Mouse (Mus musculus) regulatory T cell (primary cell): ENCODE data around the gene Ift22.
"Not testable (repeated sequence)": the region's sequence is repeated elsewhere in the genome, so short reads cannot be mapped to it uniquely, and the experiment has no call there.

Experiments used
- in situ Hi-C: fragments of 300-600 bp; cut with MboI, MseI; formaldehyde crosslinking; loops from one replicate; pipeline ENCODE4 v1.15.1; 2025; ENCODE audit warnings: high pct_unique_total_duplicates

The Ift22 gene

GRCm38 (mm10) chr5:136905630-136906029, 2.3 kb upstream of the Ift22 start:
- in situ Hi-C loops, result no loop called here

GRCm38 (mm10) chr5:136907587-136907986, 363 bp upstream of the Ift22 start:
- in situ Hi-C loops, result no loop called here

GRCm38 (mm10) chr5:136914183-136914582, 6.2 kb downstream of the Ift22 start:
- in situ Hi-C loops, result loop anchor here (10.0 kb wide), 1 partner anchor 351 kb away; no protein-coding TSS in a partner anchor

- in situ Hi-C loops, result loop anchor here (10.0 kb wide), 1 partner anchor 347 kb away; no protein-coding TSS in a partner anchor
Measured at GRCm38 (mm10) chr5:136917613-136918242, 9.8 kb downstream of the Ift22 start.

- in situ Hi-C loops, result loop anchor here (10.0 kb wide), 1 partner anchor 346 kb away; no protein-coding TSS in a partner anchor
Measured at GRCm38 (mm10) chr5:136918655-136919472, 10.9 kb downstream of the Ift22 start.

- in situ Hi-C loops, result loop anchor here (10.0 kb wide), 3 partner anchors 55 to 345 kb away; partner anchors contain the start of gene Trim56
Measured at GRCm38 (mm10) chr5:136919546-136920301, 11.8 kb downstream of the Ift22 start.

GRCm38 (mm10) chr5:136922830-136923229, 14.9 kb downstream of the Ift22 start:
- in situ Hi-C loops, result loop anchor here (10.0 kb wide), 2 partner anchors 52 to 192 kb away; partner anchors contain the start of gene Trim56

GRCm38 (mm10) chr5:136923751-136924478, 16.0 kb downstream of the Ift22 start:
- in situ Hi-C loops, result loop anchor here (10.0 kb wide), 2 partner anchors 51 to 191 kb away; partner anchors contain the start of gene Trim56

- in situ Hi-C loops, result loop anchor here (10.0 kb wide), 2 partner anchors 46 to 186 kb away; partner anchors contain the start of gene Trim56
Measured at GRCm38 (mm10) chr5:136929073-136929472, 21.1 kb downstream of the Ift22 start.

GRCm38 (mm10) chr5:136931896-136932295, 23.9 kb downstream of the Ift22 start:
- in situ Hi-C loops, result no loop called here

GRCm38 (mm10) chr5:136932956-136933355, 25.0 kb downstream of the Ift22 start:
- in situ Hi-C loops, result no loop called here

GRCm38 (mm10) chr5:136933930-136934329, 26.0 kb downstream of the Ift22 start:
- in situ Hi-C loops, result no loop called here

- in situ Hi-C loops, result no loop called here
Measured at GRCm38 (mm10) chr5:136935905-136936695, 28.1 kb downstream of the Ift22 start.

- in situ Hi-C loops, result no loop called here
Measured at GRCm38 (mm10) chr5:136936750-136937149, 28.8 kb downstream of the Ift22 start.

GRCm38 (mm10) chr5:136937621-136938020, 29.7 kb downstream of the Ift22 start:
- in situ Hi-C loops, result no loop called here

- in situ Hi-C loops, result no loop called here
Measured at GRCm38 (mm10) chr5:136939284-136939683, 31.3 kb downstream of the Ift22 start.

GRCm38 (mm10) chr5:136940029-136940428, 32.1 kb downstream of the Ift22 start:
- in situ Hi-C loops, result not testable (repeated sequence)

GRCm38 (mm10) chr5:136940845-136941560, 33.1 kb downstream of the Ift22 start:
- in situ Hi-C loops, result no loop called here

- in situ Hi-C loops, result no loop called here
Measured at GRCm38 (mm10) chr5:136942781-136943180, 34.8 kb downstream of the Ift22 start.
